Mouse (Mus musculus): ENCODE measurements around the gene Tcl1.
"Not testable (repeated sequence)": the region's sequence is repeated elsewhere in the genome, so short reads cannot be mapped to it uniquely, and the experiment has no call there.

Tcl1 gene

GRCm38 (mm10) chr12:105176044-105176443 lies 46.5 kb downstream of the Tcl1 start, which contains the start of gene Tcl1b5:
Tcl1b5 (plus strand) TSS chr12:105176344.
- not testable (repeated sequence) for DNase-seq

GRCm38 (mm10) chr12:105174318-105174717 lies 48.3 kb downstream of the Tcl1 start:
- DNase-seq, result peak; percentile 35 to 83

- DNase-seq, result no peak
These were observed 49.2 kb downstream of the Tcl1 start for GRCm38 (mm10) chr12:105173366-105173765.

Measured in kidney, postnatal 36 days (tissue).